Mouse (Mus musculus): ENCODE results near the gene Scfd2.

GRCm38 (mm10) chr5:74473117-74473516 lies 58.4 kb downstream of the Scfd2 start:
- TF ChIP-seq POLR2A (IDR thresholded peaks at IDR 0.05; ENCODE audit: borderline replicate concordance, low read depth, low read length) (no peak), CTCF (IDR thresholded peaks at IDR 0.05; ENCODE audit: low read depth, low read length) (no peak)
